Mouse (Mus musculus) lung, adult 2 months (tissue): ENCODE measurements at regions not wholly inside any gene's neighbourhood (a gene's known extent, or its start where the extent isn't known, plus 50 kb on each side); places are given as distances from the start of the nearest gene placed in this dataset.

ENCODE experiments used
- DNase-seq: peaks from one replicate; pipeline ENCODE4 v3.0.0; 2022
- H3K4me1 ChIP-seq: fragments of 200-500 bp; 2 replicates; pipeline ENCODE4 v1.6.1; 2011; ENCODE audit warnings: low read length; ENCODE audit not compliant: control insufficient read depth, insufficient read depth
- H3K4me3 ChIP-seq: fragments of 200-500 bp; replicated peaks from 2 replicates; pipeline ENCODE3; 2011; ENCODE audit warnings: low read depth, mild to moderate bottlenecking, control low read depth, low read length; ENCODE audit errors: extremely low read depth
- CTCF ChIP-seq: fragments of 200-500 bp; IDR thresholded peaks from 2 replicates; pipeline ENCODE4 v1.5.1; 2011; ENCODE audit warnings: mild to moderate bottlenecking, low read length, control low read depth; ENCODE audit not compliant: insufficient read depth
- POLR2A ChIP-seq: fragments of 200-500 bp; IDR thresholded peaks from 2 replicates; pipeline ENCODE4 v1.6.1; 2011; ENCODE audit warnings: low read depth, mild to moderate bottlenecking, control low read depth, low read length, borderline replicate concordance; ENCODE audit errors: extremely low read depth
- WGBS: fragments of 180-500 bp; shearing (Covaris S2); methylation state at CpG from one replicate; pipeline ENCODE4 v1.1.7; 2018; 5-methylcytosine and 5-hydroxymethylcytosine counted together

DNA sequence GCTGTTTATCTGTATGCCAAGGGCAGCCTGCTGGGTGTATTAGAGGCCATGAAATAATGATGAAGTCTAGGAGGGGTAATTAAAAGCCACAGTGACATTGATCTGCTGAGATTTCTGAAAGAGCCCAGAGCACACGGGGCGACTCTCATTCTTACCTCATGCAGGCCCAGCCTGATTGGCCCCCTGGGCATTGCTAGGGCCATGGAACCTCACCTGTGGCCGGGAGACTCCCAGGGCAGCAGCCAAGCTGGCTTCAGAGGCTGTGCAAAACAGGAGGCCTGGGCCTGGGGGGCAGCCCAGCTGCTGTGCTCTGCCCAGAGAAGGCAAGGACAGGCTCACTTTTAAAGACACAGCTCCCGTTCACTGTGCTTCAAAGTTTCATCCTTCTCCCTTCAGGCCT is 366.4 kb upstream of the 3110018I06Rik start:
- Histone ChIP-seq H3K4me1 (no peaks in the 10 kb centered on the region), H3K4me3 (no peak overlapping the region)
- TF ChIP-seq POLR2A (no peak), CTCF (no peak)
- DNase-seq: no peak
- 73% methylated on average over 4 of the region's 4 CpGs for WGBS

DNA sequence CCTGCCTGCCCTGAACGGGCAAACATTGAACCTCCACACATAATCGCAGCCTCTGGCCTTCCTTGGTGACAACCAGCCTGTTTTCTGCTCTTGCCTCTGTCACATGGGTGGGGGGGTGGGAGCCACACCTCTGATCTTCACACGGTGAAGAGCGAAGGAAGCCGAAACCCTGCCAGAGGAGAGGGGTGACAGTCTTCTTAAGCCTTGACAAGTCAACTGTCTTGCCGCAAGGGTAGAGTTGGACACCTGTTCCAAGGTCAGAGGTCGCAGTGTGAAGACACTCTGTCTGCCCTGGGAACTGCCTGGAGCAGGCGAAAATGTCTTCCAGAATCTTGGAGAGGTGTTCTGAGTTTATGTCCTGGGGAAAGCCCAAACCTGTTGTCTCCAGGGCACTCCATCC is 364.8 kb upstream of the 3110018I06Rik start:
- DNase-seq: no peak
- 71% methylated on average over 8 of the region's 8 CpGs for WGBS
- Histone ChIP-seq H3K4me1 (no peaks in the 10 kb centered on the region), H3K4me3 (no peak overlapping the region)
- TF ChIP-seq POLR2A (no peak), CTCF (no peak)

DNA sequence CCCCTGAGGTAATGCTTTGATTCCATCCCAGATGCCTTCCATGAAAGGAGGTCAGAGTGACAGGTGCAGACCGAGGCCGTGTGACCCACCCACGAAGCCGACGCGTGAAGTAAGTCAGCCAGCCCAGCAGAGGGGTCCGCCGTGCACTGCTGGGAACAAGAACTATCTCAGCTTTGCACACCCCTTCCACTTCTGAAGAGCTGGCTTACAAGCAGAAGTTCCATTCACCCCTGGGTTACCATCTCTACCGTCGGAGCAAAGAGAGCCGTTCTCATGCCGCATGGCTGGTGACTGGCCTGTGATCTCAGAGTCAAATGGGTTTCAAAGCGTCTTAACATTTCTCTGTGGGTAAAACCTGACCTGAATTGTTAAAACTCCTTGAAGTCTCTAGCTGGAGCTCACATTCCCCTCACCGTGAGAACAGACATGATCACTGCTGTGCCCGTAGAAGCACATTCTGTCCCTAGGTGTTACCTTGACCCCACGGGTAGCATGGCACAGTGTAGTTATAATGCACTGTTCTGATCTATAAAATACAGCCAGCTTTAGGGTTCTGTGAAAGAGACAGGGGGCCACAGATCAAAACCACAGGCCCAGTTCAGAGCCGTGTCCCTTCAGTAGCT is 364.1 kb upstream of the 3110018I06Rik start:
- WGBS: 90% methylated on average over 17 of the region's 17 CpGs
- Histone ChIP-seq H3K4me3 (no peak overlapping the region), H3K4me1 (no peaks in the 10 kb centered on the region)
- no peak for DNase-seq
- TF ChIP-seq POLR2A (no peak), CTCF (no peak)

DNA sequence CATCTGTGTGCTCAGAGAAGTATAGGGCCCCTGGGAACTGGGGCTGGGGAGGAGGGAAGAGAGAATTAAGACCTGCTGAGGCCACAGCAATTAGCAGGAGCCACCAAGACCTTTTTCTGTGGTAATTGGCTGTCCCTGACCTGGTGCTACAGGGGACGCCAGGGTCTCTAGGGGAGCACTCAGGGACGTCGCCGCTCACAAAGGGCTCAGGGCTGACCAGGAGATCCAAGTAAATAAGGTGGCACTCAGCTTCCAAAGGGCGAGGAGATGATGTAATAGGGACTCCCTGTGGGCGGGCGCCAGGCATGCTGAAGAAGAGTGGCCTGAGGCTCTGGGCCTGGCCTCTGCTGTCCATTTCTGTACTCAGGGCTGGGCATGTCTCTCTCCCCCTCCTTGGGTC is 363.2 kb upstream of the 3110018I06Rik start:
- H3K4me1 ChIP-seq: no peaks in the 10 kb centered on the region
- WGBS: 62% methylated on average over 7 of the region's 7 CpGs

DNA sequence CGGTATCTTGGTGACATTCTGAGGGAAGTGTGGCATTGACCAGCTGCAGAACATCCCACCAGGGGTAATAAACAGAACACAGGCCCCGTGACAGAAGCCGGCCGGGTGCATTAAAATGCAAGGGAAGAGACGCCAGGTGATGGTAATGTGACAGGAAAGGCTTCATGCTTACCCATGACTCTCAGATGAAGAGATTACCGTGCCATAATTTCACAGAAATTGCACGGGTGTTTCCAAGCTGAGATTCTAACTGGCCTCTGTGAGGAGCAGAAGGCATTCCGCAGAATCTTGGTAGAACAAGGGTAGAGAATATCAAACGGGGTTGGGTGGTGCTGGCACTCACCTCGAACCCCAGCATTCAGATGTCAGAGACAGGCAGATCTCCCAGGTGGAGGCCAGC is 362.4 kb upstream of the 3110018I06Rik start:
- no peak overlapping the region for H3K4me3 ChIP-seq
- WGBS: 71% methylated on average over 10 of the region's 10 CpGs
- TF ChIP-seq CTCF (no peak), POLR2A (no peak)
- DNase-seq: no peak
- no peaks in the 10 kb centered on the region for H3K4me1 ChIP-seq

More for the DNA sequence above, 363.2 kb upstream of the 3110018I06Rik start:
- no peak overlapping the region for H3K4me3 ChIP-seq
- DNase-seq: no peak
- TF ChIP-seq CTCF (no peak), POLR2A (no peak)

DNA sequence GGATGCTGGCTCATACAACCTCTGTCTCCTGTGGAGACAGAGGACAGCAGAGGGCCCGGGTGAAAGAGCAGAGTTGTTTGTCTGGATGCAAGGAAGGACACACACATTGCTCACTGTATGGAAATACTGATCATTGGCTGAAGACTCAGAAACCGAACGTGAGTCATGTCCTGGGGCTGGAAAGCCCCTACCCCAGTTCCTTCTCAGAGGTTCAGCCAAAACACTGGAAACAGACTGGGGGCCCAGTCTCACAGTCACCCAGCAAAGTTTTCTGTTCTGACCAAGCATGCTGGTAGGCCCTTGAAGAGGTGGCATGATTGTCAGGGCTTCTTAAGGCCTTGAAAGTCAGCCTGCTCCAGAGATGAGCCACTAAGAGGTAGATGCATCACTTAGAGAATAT is 360.8 kb upstream of the 3110018I06Rik start:
- TF ChIP-seq CTCF (no peak), POLR2A (no peak)
- 74% methylated on average over 3 of the region's 3 CpGs for WGBS
- H3K4me3 ChIP-seq: no peak overlapping the region
- no peaks in the 10 kb centered on the region for H3K4me1 ChIP-seq
- no peak for DNase-seq

DNA sequence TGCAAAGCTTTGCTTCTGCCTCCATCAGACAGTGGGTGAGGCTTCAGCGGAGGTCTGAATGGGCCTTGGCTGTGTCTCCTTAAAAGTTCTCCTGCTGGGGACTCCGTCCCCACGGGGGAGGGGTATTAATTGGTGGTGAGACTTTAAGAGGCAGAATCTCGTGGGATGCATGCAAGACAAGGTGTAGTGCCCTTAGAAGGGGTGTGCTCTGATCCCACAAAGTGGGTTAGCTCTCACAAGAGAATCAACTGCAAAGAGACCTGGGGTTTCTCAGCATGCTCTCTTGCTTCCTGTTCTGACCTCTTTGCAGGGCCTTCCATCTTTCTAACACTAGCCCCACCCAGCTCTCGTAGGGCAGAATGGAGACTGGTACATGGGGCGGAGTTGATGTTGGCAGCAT is 359.2 kb upstream of the 3110018I06Rik start:
- TF ChIP-seq CTCF (no peak), POLR2A (no peak)
- Histone ChIP-seq H3K4me1 (no peaks in the 10 kb centered on the region), H3K4me3 (no peak overlapping the region)
- 60% methylated on average over 6 of the region's 6 CpGs for WGBS
- DNase-seq: no peak

DNA sequence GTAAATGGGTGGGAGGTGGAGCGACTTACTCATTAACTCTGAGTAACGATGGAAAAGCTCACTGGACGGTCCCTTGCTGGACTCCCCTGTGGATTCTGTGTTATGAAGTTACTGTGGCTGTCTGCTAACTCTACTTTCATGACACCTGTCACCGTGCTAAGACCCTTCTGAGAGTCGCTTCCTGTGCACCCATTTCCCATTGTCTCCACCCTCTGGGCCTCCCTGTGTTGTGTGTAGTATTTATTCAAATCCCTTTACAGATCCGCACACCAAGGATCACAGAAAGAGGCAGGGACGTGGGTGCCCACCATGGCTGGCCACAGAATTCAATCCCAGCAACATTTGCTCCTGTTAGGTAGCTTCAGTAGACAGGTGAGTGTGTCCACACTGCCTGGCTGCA is 357.1 kb upstream of the 3110018I06Rik start:
- Histone ChIP-seq H3K4me1 (no peaks in the 10 kb centered on the region), H3K4me3 (no peak overlapping the region)
- WGBS: 62% methylated on average over 7 of the region's 7 CpGs
- no peak for DNase-seq
- TF ChIP-seq POLR2A: no peak
- TF ChIP-seq CTCF: no peak

DNA sequence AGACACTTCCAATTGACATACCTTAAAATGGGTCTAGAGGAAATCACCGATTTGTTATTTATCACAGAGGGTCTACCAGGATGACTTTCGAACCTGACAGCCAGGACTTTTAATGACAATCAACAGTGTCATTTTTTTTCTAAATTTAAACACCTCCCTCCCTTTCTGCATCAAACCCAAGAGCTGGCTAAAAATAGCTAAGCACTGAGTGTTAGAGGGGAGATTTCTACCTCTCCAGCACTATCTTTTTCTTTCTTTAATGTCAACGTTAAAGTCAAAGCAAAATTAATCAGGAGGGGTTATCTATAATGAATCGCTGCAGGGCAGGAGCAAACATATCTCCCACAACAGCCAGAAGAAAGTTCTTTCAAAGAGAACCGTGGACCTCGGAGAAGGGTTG is 356.6 kb upstream of the 3110018I06Rik start:
- no peaks in the 10 kb centered on the region for H3K4me1 ChIP-seq
- TF ChIP-seq POLR2A: no peak
- no peak for TF ChIP-seq CTCF
- no peak for DNase-seq
- no peak overlapping the region for H3K4me3 ChIP-seq
- WGBS: 50% methylated on average over 6 of the region's 6 CpGs

DNA sequence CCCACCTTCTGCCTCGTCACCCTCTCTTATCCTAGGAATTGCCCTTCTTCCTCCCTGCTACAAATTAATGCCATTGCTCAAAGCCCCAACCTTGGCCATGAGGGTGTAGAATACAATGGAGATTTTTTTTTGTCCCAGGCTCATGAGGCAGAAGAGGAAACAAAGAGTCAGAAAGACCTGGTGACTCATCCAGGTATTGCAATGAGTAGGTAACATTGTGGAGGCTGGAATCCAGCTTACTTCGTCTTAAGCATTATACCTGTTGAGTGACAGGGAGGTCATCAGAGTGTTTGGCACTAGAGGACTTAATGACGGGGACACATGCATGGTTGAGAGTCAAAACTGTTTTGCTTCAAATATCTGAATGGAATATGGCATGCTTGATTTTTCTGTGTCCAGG is 355.9 kb upstream of the 3110018I06Rik start:
- Histone ChIP-seq H3K4me3 (no peak overlapping the region), H3K4me1 (no peaks in the 10 kb centered on the region)
- no peak for DNase-seq
- WGBS: 49% methylated on average over 3 of the region's 3 CpGs
- TF ChIP-seq CTCF: no peak
- no peak for TF ChIP-seq POLR2A

DNA sequence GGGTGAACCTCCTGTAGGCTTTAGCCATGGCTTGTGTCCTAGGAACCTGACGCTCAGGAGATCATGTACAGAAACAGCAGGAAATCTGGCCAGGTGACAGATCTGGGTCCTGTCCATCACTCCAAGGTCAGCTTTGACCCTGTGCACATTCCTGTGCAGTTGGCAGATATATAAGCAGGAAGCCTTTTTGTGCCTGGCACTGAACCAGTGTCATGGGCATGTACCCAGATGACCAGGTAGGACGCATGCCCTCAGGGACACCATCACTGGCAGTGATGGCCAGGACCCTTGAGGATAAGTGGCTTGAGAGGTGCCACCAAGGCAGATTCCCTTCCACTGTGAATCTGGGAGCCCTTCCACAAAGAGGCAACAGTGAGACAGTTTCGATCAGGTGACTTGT is 354.1 kb upstream of the 3110018I06Rik start:
- H3K4me3 ChIP-seq: no peak overlapping the region
- WGBS: 79% methylated on average over 3 of the region's 3 CpGs
- no peak for DNase-seq
- H3K4me1 ChIP-seq: no peaks in the 10 kb centered on the region
- TF ChIP-seq POLR2A (no peak), CTCF (no peak)
